Mouse (Mus musculus) left cerebral cortex, adult 8-10 months (tissue): ENCODE data around the gene Mrpl33. TPM values are rescaled to one million over a fixed set of nuclear protein-coding genes. Genes with fewer than 3 reads are reported as not detected.
"Not testable (repeated sequence)": the region's sequence is repeated elsewhere in the genome, so short reads cannot be mapped to it uniquely, and the experiment has no call there.

Experiments
- DNase-seq, 2 experiments: peaks; one replicate each; pipeline ENCODE4 v3.0.0; 2022; ENCODE audit warnings: low spot score in 2 of 2
- total RNA-seq, 4 experiments: library from RNA; stranded (reverse); gene quantifications; 2 replicates each; pipeline ENCODE4 v1.2.4; 2022

Gene Mrpl33
- total RNA-seq = 100 to 1,000 TPM in 2 of 4 experiments, 10 to 100 TPM in 2; 76.5 to 106 (median 99.6) TPM

GRCm38 (mm10) chr5:31596481-31597429 lies at the start of gene Mrpl33:
Mrpl33 (plus strand) TSS chr5:31596935.
- DNase-seq = peak in 1 of 2 experiments; percentile 37

DNA sequence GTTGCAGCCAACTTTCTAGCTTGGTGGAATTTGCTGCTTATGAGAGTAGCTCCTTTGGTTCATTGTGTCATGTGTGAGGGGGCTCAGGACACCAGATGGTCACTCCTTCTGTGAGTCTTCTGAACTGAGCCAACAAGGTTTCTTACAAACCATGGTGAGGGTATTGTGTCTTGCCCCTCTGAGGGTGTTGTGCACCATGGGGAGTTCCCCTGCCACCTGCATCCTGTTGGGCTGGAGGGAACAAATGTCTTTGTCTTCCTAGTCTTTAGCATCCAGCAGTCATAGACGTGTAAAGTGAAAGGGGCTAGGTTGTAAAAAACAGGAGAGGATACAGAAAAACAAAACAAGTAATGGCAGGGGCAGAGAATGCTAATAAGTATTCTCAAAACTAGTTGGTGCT lies 37.3 kb upstream of the Mrpl33 start:
- DNase-seq = no peak

DNA sequence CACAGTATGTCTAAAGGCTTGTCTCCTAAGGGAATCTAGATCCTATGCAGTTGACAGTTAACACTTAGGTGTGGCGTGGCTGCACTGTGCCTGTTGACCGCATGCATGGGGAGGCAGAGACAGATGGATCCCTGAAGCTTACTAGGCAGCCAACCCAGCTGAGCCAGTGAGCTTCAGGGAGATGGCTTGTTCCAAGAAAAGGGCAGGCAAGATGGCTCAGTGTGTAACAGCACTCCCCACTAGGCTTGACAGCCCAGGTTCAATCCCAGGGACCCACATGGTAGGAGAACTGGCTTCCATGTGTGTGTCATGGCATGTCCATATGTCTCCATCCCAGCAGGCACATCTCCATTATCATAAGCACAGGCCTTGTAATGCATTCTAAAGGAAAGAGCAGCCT lies 36.4 kb upstream of the Mrpl33 start:
- no peak for DNase-seq

DNA sequence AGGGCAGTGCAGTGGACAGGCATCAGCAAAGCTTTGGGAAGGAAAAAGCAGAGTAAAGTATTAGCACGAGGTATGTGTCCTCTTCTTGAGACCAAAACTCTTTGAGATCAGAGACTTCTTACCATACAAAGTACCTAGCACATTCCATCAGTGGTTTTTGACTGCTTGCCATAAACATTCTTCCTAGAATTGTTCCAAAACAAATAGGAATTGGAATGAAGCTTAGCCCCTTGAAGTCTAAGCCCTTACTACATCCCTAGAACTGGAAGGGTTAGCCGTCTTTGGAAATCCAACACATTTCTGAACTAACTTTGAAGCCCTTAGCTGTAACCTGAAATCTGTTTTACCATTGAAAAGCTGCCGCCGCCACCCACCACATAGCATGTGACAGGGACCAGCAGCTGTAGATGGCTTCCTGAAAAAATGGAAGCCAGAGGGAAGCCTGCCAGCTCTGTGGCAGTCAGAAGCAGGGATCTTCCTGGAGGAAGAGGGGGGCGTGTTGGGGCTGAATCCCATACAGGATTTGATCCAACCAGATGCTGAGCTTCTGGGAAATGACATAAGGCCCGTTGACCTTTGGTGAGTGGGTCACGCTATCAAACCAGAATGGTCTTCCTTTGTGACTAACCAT lies 34.6 kb upstream of the Mrpl33 start:
- peak in 1 of 2 experiments; percentile 58 for DNase-seq

DNA sequence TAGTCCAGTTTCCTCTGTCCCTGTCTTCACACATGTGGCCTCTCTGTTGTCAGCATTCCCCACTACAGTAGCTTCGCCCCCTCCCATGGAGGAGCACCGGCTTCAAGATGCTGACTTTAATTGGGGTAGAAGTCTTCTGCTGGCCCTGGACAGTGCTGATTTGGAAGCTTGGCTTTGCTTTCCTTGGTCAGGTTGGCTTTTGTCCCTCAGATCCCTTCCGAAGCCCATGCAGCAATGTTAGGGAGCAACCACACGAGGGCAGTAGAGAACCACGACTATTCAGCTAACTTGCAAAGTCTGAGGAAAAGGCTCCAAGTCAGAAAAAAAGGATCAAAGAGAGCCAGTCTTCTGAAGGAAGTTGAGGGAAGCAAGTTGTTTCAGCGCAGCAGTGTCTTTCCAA lies 33.2 kb upstream of the Mrpl33 start:
- peak in 1 of 2 experiments; percentile 45 for DNase-seq

DNA sequence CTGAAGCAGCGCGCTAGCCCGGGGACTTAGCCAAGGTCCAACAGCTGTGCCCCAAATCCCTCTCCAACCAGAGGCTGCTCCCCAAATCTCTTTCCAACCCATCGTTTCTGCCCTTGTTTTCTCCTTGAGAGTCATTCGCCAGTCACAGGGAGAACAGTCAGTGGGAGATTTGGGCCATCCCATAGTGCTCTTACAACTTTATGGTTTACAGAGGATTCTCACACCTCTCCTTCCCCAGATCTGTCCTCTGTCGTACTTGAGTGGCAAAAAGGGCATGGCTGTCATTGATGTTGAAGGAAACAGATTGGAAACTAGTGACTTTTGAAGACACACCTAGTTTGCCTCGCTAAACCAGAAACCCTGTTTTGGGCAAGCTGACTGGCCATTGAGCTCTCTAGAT lies 32.8 kb upstream of the Mrpl33 start:
- DNase-seq = no peak

GRCm38 (mm10) chr5:31564976-31565375 lies 31.8 kb upstream of the Mrpl33 start:
- DNase-seq = no peak

GRCm38 (mm10) chr5:31566026-31566425 lies 30.7 kb upstream of the Mrpl33 start:
- no peak for DNase-seq

DNA sequence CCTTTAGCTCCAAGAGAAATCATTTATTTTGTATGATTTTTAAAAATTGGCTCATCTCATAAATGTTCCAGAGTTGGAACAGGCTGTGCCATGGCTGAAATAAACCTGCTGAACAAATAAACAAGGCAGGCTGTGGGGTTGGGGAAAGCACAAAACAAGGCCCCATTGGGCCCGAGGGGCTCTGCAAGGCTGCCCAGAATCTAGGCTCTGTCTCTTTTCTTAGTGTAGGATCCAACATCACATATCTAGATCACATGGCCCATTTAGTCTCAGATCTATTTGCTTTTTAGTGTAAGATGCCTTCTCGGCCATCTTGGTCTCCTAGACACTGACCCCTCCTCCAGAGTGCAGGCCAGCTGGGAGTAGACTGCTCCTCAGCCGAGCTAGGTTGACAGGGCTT lies 30.3 kb upstream of the Mrpl33 start:
- no peak for DNase-seq

DNA sequence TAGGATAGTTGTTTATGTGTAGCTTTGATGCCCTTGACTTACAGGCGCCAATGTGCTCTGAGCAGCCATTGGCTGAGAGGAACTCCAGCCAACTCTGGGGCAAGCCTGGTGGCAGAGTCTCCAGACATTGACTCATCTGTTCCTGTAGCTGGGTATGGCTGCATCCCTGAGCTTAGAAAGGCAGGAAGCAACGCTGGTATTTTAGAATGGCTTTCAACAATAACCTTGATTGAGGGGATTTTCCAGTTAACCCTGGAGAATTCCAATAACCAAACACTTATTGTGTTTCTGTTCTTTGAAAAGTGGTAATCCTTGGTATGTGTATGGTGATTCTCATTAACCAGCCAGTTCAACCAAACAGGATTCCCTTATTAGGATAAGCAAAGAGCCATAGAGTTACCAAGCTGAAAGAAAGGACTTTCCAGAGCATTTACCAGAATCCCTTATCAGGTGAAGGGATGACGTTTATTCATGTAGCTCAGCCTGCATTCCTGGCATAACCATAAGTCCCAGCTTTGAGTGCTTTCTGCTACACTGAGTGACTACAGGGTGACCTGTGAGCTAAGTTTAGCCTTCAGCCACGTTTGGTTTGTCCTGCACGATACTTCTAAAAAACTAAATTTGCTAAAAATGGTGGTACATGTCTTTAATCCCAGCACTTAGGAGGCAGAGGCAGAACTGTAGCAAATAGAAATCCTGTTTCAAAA lies 28.6 kb upstream of the Mrpl33 start:
- no peak for DNase-seq

GRCm38 (mm10) chr5:31571023-31571608 lies 25.6 kb upstream of the Mrpl33 start:
- peak in 1 of 2 experiments; percentile 67 for DNase-seq

DNA sequence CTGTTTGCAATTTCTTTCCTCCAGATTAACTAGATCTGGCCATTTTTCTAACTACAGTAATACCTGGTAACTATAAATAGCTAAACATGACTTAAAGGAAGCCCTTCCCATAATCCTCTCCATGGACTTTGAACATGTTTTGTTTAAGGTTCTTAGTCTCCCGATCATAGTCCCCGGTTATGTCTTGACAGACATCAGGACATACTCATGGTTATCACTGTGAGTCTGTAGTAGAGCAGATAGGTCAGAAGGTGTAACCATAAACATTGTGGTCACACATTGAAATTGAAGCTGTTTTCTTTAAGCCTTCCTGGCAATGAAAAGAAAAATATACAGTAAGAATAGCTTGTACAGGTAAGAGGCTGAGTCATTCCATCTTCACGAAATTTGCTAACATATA lies 23.0 kb upstream of the Mrpl33 start:
- DNase-seq = no peak

DNA sequence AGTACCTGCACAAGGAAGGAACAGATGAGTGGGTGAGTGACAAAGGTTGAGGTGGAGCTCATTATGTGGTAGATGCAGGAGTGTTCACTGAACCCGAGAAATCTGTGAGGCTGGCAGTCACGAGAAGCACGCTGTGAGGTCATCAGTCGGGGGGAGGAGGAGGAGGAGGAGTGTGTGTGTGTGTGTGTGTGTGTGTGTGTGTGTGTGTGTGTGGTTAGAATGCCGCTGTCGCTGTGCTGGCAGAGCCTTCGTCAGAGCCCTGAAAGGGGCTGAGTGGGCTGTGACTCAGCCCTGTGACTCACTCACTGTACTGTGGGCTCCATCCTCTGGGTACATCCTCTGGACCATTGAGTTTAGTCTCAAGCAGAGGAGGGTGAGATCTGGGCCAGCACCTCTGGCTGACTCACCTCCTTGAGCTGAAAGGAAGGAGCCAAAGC lies 20.2 kb upstream of the Mrpl33 start:
- DNase-seq = peak in 1 of 2 experiments; percentile 89

GRCm38 (mm10) chr5:31581263-31581662 lies 15.5 kb upstream of the Mrpl33 start:
- DNase-seq = no peak

- DNase-seq = no peak
Measured at GRCm38 (mm10) chr5:31581932-31582331, 14.8 kb upstream of the Mrpl33 start.

- DNase-seq = no peak
Measured at GRCm38 (mm10) chr5:31583261-31583660, 13.5 kb upstream of the Mrpl33 start.

GRCm38 (mm10) chr5:31585526-31585925 lies 11.2 kb upstream of the Mrpl33 start:
- no peak for DNase-seq

- DNase-seq = no peak
Measured at GRCm38 (mm10) chr5:31588016-31588415, 8.7 kb upstream of the Mrpl33 start.

GRCm38 (mm10) chr5:31588672-31589071 lies 8.1 kb upstream of the Mrpl33 start:
- DNase-seq = not testable (repeated sequence)

DNA sequence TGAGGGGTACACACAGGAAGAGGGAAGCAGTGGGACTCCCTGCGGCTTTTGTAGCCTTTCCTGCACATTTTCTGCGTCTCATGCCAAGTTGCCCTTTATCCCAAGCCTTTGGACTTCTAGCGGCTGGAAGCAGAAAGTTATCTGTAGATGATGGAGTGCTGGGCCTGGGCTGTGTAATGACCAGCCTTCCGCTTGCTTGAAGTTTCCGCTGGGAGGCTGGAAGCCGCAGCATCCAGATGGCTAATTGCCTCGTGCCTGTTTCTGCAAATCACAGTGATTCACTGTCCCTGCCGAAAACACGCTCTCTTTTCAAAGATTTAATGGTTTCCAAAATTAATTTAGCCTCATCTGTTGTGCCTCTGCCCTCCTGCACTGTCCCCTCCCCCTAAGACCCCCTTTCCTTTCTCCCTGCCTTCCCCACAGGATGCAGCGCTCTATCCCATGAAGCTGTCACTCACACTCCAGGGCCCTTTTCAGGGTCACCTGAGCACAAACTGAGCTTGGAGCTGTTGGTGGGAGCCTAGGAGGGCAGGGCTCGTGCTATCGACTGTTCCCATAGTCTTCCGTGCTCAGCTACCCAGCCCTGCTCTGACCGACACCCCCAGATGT lies 6.9 kb upstream of the Mrpl33 start:
- DNase-seq = peak in 1 of 2 experiments; percentile 32

DNA sequence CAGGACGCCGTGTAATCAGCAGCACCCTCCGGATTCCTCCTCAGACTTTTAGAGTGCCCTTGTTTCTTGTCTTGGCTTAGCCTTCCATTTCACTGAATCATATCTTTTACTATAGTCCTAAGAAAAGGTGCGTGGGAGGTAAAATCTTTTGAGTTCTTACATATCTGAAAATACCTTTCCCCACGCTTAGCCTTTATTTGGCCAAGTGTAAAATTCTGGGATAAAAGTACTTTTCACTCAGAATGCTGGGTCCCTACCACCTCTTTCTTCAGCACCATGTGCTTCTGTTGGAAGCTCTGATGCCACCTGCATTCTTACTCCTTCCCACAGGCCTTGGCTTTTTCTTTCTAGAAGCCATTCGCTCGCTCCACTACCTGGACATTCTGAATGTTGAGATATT lies 5.6 kb upstream of the Mrpl33 start:
- DNase-seq = peak in 1 of 2 experiments; percentile 25
